Mouse (Mus musculus): ENCODE results near the gene Tsen2. TPM values are rescaled to one million over a fixed set of nuclear protein-coding genes. Genes with fewer than 3 reads are reported as not detected.

Gene Tsen2
- polyA plus RNA-seq, 1 experiment from 2014 or later: 35.0 TPM

DNA sequence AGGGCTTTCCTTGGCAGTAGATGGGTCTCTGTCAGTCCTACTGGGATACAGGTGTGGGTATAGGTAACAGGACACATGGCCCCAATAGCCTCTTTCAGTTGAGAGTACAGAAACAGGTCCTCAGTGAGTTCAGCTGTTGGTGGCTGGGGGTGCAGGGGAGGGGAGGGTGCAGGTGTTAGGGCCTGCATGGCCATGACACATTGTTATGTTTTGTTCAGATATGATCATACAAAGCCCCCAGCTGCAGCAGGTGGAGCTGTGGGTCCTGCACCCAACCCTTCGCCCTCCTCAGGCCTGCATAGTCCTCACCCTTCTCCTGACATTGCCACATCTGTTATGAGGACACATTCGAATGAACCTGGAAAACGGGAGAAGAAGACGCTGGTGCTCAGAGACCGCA is 65.8 kb downstream of the Tsen2 start:
- no peak for ATAC-seq
- H3K36me3 ChIP-seq (ENCODE audit: poor library complexity, severe bottlenecking): peaks cover 59% of the 10 kb centered on the region

DNA sequence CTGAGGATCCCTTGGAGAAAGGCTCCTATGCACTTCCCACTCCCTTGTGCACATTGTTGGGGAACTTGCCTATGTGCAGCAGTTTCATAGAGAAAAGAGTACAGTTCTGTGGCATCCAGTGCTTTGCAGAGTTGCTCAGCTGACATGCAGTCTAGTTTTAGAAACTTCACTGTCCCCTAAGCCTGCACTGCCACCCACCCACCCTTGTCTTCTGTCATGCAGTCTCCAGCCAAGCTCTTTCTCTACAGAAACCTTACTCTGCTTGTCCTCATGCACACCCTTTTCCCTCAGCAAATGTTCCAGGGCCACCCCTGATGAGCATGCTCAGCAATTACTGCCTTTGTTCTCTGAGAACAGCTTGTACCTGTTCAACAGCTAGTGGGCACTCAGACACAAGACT is 69.3 kb downstream of the Tsen2 start:
- ATAC-seq: no peak
- H3K9ac ChIP-seq: no peak overlapping the region
- no peaks in the 10 kb centered on the region for H3K27me3 ChIP-seq
- no peak overlapping the region for H3K4me2 ChIP-seq
- no peak overlapping the region for H3K27ac ChIP-seq
- H3K36me3 ChIP-seq (ENCODE audit: poor library complexity, severe bottlenecking): peaks cover 94% of the 10 kb centered on the region
- no peaks in the 10 kb centered on the region for H3K9me3 ChIP-seq (replicated peaks)
- H3K4me1 ChIP-seq: no peaks in the 10 kb centered on the region
- H3K4me3 ChIP-seq: no peak overlapping the region

More for the DNA sequence above, 65.8 kb downstream of the Tsen2 start:
- H3K9ac ChIP-seq: no peak overlapping the region
- H3K4me2 ChIP-seq: no peak overlapping the region
- H3K27me3 ChIP-seq: no peaks in the 10 kb centered on the region
- 89% methylated on average over 5 of the region's 5 CpGs for WGBS
- no peak overlapping the region for H3K4me3 ChIP-seq
- H3K4me1 ChIP-seq: no peaks in the 10 kb centered on the region
- no peak overlapping the region for H3K27ac ChIP-seq
- no peaks in the 10 kb centered on the region for H3K9me3 ChIP-seq (replicated peaks)

DNA sequence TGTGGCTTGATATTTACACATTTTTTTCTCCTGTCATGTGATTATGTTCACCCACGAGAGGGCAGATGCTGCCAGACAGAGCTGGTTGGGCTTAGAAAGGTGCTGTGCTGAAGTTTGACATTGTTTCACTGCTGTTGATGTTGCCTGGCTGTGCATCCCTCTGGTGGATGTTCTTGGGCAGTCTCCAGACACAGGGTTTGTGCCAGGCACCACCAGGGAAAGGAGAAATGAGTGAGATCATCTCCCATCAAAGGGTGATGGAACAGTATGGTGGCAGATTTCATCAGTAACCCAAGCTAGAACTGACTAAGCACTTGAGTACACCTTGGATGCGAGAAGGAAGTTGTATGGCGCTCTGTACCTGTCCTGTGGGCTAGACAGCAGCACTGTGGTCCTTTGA is 71.5 kb downstream of the Tsen2 start:
- Histone ChIP-seq H3K27ac (no peak overlapping the region), H3K36me3 (ENCODE audit: poor library complexity, severe bottlenecking) (peaks cover 99% of the 10 kb centered on the region), H3K4me1 (no peaks in the 10 kb centered on the region), H3K4me2 (no peak overlapping the region), H3K9me3 (replicated peaks) (no peaks in the 10 kb centered on the region), H3K9ac (no peak overlapping the region), H3K4me3 (no peak overlapping the region), H3K27me3 (no peaks in the 10 kb centered on the region)
- ATAC-seq: no peak
- WGBS: 94% methylated on average over 3 of the region's 3 CpGs

DNA sequence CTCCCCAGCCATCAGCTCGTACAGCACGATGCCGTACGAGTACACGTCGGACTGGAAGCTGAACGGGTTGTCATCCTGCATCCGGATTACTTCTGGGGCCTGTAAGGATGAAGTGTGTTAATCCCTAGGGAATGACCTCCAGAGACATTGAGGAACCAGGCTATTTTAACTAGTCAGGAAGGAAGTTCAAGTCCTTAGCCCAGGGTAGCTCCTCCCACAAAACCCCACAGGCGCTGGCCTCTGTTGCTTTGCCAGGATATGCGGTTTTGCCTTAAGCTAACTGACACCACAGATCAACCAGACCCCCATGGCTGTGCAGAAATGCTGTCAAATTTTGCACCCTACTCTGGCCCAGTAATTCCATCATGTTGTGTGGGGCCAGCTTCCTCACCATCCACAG is 75.4 kb downstream of the Tsen2 start:
- no peak overlapping the region for H3K9ac ChIP-seq
- H3K36me3 ChIP-seq (ENCODE audit: poor library complexity, severe bottlenecking): peaks cover 100% of the 10 kb centered on the region
- no peak overlapping the region for H3K27ac ChIP-seq
- no peak for ATAC-seq
- H3K27me3 ChIP-seq: no peaks in the 10 kb centered on the region
- no peak overlapping the region for H3K4me3 ChIP-seq
- H3K4me1 ChIP-seq: no peaks in the 10 kb centered on the region
- H3K9me3 ChIP-seq (replicated peaks): no peaks in the 10 kb centered on the region
- 93% methylated on average over 10 of the region's 10 CpGs for WGBS
- no peak overlapping the region for H3K4me2 ChIP-seq

DNA sequence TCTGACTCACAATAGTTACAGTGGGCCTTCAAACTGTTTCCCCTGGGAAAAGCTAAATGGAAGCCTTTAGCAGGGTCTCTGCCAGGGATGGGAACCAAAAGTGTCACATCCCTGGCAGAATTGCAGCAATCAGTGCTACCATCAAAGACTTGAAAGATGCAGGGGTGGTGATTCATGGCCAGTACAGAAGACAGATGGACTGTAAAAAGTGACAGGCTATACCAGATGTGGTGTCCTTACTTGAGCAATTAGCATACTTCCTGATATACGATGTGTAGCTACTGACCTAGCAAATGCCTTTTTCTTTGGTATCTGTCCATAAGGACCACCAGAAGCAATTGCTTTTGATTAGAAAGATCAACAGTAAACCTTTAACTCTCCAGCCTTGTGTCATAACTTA is 76.5 kb downstream of the Tsen2 start:
- Histone ChIP-seq H3K4me2 (no peak overlapping the region), H3K9ac (no peak overlapping the region), H3K27me3 (no peaks in the 10 kb centered on the region), H3K27ac (no peak overlapping the region), H3K4me3 (no peak overlapping the region), H3K4me1 (no peaks in the 10 kb centered on the region), H3K36me3 (ENCODE audit: poor library complexity, severe bottlenecking) (peaks cover 100% of the 10 kb centered on the region), H3K9me3 (replicated peaks) (no peaks in the 10 kb centered on the region)
- no peak for ATAC-seq
- 85% methylated on average over 1 of the region's 1 CpGs for WGBS

DNA sequence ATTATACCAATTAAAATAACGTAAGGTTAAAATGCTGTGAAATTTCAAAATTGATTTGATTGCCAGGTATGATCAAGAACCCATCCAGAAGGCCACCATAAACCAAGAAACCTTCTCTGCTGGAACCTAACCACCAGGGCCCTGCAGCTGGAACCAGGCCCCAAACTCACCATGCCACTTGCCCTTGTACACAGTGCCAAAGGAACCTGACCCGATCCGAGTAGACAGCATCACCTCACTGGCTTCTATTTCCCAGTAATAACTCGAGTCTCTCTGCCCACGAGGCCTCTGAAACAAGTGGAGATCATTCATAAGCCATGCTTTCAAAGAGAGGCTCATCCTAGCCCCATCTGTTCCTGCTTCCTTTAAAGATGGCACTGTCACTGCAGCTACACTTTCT is 81.7 kb downstream of the Tsen2 start:
- Histone ChIP-seq H3K4me3 (no peak overlapping the region), H3K4me1 (no peaks in the 10 kb centered on the region), H3K4me2 (no peak overlapping the region), H3K9me3 (replicated peaks) (no peaks in the 10 kb centered on the region), H3K27me3 (no peaks in the 10 kb centered on the region), H3K36me3 (ENCODE audit: poor library complexity, severe bottlenecking) (peaks cover 96% of the 10 kb centered on the region), H3K27ac (no peak overlapping the region), H3K9ac (no peak overlapping the region)
- no peak for ATAC-seq
- WGBS: 92% methylated on average over 5 of the region's 5 CpGs

Other genes with a start within 250 kb of the Tsen2 start
- gene Pparg, start 183.7 kb upstream of the Tsen2 start, polyA plus RNA-seq (2015; fragmentation: Nextera tagmentation; extraction: Ambion mirVana): not detected in 2 replicates
- 0.30 and 0.39 TPM in 2 replicates for gene Mkrn2os, start 47.9 kb downstream of the Tsen2 start, polyA plus RNA-seq (2015; fragmentation: Nextera tagmentation; extraction: Ambion mirVana)
- gene Mkrn2, start 57.2 kb downstream of the Tsen2 start, polyA plus RNA-seq (2015; fragmentation: Nextera tagmentation; extraction: Ambion mirVana): 30.4 and 35.0 TPM in 2 replicates
- 137 and 156 TPM in 2 replicates for gene Raf1, start 132.0 kb downstream of the Tsen2 start, polyA plus RNA-seq (2015; fragmentation: Nextera tagmentation; extraction: Ambion mirVana)
- 0.78 and 0.84 TPM in 2 replicates for gene Tmem40, start 217.7 kb downstream of the Tsen2 start, polyA plus RNA-seq (2015; fragmentation: Nextera tagmentation; extraction: Ambion mirVana)
- gene Cand2, start 229.9 kb downstream of the Tsen2 start, polyA plus RNA-seq (2015; fragmentation: Nextera tagmentation; extraction: Ambion mirVana): 23.8 and 26.5 TPM in 2 replicates